Mouse (Mus musculus): Measurements from ENCODE around the gene Bms1.

Bms1 gene

DNA sequence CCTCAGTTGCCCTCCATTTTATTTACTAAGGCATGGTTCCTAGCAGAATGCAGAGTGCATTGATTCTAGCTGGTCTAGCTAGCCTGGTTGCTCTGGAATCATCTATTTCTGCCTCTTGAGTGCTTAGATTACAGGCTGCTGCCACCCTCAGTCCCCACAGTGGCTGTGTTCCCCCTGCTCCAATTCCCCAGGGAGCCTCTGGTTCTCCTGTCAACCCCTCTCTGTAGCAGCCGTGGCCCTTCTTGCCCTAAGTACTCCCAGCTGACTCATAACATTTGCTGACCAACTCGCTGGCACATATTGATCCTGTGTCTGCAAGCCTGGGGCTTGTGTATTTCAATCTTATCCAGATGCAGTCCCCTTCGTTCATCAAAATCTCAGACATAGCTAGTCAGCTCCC, 53.1 kb downstream of the Bms1 start:
- DNase-seq (ENCODE audit: low read depth, low spot score): no peak

DNA sequence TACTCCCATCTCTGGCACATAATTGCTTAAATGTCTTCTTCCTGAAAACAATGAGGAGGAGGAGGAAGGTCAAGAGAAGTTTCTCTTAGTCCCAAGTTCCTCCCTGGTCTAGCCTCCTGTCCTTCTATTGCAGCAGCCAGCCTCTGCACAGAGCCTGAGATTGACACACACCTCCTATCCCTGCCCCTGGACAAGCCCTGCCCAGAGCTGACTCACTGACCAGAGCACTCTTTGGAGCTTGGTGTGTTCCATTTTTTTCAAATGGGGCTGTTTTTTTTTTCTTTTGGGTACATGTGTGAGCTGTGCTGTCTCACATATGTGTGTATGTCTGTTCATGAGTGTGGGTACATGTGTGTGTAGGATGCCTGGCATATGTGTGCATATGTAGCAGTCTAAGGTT, 53.5 kb downstream of the Bms1 start:
- DNase-seq (ENCODE audit: low read depth, low spot score): no peak

DNA sequence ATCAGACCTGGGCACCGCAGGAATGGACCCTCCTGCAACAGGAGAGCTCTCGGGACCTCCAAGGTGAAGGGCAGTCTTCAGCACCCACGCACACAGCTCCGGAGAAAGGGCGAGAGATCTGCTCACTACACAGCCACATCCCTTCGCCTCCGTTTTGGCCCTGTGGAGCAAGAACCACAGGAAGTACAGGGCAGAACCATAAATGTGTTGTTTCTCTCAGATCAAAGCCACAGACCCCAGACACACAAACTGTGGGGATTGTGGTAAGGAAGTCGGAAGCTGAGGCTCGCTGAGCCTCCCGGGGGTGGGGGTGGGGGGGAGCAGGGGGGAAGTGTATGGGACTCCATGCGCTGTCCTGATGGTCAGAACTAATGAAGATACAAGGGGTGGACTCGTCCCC, 68.9 kb downstream of the Bms1 start:
- DNase-seq (ENCODE audit: low read depth, low spot score): no peak

DNA sequence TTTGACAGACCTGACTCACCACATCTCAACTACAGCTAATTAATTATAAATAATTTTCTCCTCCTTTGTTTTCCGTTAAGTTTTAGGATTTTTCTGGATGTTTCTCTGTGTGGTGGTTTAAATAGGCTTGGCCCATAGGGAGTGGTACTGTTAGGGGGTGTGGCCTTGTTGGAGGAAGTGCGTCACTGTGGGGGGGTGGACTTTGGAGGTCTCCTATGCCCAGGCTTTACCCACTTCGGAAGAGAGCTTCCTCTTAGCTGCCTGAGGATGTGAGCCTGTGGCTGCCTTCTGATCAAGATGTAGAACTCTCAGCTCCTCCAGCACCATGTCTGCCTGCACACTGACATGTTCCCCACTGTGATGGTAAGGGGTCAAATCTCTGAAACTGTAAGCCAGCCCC, 71.1 kb downstream of the Bms1 start:
- no peak for DNase-seq (ENCODE audit: low read depth, low spot score)

DNA sequence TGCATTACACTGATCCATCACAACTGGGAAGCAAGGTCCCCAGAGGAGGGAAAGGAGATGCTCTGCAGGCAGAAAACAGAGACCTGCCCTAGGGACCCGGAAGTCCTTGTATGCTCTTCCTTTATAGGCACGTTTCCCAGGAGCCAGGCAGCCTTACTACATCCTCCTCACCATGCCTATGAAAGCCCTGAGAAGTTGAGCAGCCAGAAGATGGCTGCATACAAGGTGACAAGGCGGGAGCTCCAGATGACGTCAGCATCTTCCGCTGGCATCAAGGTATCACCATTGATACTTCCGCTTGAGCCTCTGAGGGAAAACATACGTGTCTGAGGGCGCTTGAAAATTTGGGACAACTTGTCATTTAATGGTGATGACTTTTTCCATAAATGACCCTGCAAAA, 72.0 kb downstream of the Bms1 start:
- DNase-seq (ENCODE audit: low read depth, low spot score): no peak

DNA sequence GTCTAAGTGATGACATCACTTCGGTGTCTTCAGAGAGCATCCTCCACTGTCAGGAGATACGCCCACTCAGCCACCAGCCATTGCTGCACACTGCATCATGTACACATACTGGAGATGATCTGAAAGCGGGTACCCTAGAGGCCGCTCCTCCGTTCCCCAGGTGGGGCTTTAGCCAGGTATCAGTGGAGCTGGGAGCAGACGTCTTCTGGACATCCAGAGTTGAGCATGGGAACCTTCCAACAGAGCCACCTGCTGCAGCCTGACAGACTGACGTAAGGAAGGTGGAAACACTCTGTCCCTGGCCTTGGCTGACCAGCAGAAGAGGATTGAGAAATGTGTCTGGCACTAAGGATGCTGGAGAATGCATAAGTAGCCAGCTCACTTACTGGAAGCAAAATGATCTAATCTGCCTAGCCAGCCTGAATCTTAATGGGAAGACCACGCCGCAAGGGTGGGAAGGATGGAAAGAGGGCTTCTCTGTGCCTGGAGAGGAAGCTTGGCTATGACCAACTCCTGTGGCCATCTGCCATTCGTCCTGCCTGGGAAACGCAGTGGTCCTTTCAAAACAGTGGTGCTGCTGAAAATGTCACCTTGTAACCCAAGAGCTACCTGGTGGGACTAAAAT, 77.3 kb downstream of the Bms1 start:
- no peak for DNase-seq (ENCODE audit: low read depth, low spot score)

DNA sequence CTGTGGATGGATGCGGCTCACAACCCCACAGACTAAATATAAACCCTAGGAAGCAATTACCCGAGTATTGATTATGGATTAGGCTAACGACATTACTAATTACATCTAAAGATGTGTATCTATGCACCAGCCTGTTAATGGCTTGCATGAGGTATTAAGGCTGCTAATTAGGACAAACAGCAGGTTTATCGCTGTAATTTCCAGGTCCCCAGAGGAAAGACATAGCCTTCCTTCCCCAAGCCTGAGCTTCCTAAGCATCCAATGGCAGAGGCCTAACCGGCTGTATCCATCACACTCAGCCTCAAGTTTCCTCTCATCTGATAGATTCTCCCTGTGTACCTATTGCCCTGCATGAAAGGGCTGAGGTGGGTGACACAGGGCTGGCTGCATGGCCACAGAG, 81.6 kb downstream of the Bms1 start:
- DNase-seq (ENCODE audit: low read depth, low spot score): no peak

DNA sequence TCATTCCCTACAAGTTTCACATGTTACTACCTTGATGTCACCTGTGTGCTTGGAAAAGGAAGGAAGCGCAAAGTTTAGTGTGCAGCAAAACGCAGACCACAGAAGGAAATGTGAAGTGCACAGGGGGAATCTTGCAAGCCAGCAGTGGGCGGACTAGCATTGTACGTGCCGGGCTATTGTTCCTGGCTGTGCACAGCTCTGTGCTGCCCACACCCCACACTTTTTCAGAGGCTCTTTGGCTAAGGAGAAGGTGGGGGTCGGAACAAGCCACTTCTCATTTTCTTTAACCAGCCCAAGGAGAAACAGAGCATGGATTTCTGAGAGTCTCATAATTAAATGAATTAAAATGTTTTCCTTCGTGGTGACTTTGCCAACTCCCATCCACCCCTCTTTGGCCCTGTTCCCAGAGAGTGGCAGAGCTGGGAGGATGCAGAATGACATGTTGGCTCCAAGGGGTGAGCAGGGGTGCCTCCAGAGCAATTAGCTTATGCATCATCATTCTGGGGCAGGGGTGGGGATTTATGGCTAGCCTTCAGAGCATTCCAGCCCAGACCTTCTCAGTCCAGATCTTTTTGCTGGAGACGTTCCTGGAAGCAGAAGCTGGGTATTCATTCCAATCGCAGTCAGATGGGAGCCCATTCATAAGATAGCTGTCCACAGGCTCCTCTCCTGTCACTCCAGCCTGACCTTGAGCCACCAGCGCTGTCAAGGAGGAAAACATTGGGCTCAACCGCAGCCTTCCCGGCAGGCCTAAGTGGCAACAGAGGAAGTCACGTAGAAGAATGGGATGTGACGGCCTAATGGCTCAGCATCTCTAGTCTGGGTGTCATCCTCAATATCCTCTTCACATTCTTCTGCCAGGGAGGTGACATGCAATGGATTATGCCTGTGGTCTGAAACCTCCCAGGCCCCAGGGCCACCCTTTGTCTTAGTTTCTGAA, 82.5 kb downstream of the Bms1 start:
- no peak for DNase-seq (ENCODE audit: low read depth, low spot score)

DNA sequence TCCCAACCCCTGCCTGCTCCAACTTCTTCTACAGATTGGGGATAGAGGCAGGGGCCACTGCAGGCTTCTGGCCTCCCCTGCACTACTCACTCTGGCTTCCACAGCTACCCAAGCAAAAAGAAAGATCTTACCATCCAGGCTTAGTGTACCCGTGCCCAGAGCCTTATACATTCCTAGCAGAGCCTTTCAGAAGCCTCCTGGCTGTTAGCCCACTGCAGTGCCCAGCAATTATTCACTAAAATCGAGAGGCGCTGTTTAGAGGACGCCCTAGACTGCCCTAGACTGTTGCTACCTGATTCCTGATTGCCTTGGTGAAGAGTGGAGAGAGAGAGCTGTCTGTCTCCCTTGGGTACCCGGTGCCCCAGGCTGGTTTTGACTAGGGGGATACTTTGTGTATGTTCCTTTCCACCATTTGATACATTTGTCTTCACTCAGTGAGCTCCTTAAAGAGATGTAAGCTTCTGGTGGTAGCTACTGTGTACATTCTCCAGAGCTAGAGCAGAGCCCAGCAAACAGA, 83.3 kb downstream of the Bms1 start:
- DNase-seq (ENCODE audit: low read depth, low spot score): no peak

DNA sequence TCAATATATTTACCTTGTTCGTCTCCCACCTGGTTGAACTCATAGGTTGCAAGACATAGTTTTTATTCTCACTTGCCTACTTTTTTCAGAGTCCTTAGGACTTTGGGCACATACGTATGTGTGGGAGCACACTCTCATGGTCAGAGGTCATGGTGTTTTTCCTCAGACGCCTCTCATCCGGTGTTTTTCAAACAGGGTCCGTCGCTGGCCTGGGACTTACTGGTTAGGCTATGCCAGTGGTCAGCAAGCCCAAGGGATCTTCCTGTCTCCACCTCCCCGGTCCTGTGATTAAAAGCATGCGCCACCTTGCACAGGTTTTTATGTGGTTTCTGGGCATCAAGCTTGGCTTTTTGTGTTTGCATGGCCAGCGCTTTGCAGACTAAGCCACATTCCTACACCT, 85.4 kb downstream of the Bms1 start:
- DNase-seq (ENCODE audit: low read depth, low spot score): no peak
